Mouse (Mus musculus): ENCODE results near the gene Kcne1.

Gene Kcne1

DNA sequence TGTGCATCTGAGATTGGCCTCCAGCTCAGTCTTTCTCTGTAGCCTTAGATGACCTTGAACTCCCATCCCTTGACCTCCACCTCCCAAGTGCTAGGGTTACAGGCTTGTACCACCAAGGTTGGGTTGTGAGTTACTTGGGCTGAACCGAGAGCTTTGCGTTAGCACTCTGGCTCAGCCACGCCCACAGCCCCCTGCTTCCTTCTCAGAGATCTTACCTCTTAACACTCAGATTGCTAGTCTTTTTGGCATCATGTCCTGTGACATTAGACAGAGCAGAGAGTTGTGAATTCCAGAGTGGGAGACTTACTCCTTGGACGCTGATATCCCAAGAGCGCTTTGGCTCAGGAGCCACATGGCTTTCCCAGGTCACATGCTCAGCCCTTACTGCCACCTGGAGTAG is 56.8 kb downstream of the Kcne1 start:
- no peak for DNase-seq

DNA sequence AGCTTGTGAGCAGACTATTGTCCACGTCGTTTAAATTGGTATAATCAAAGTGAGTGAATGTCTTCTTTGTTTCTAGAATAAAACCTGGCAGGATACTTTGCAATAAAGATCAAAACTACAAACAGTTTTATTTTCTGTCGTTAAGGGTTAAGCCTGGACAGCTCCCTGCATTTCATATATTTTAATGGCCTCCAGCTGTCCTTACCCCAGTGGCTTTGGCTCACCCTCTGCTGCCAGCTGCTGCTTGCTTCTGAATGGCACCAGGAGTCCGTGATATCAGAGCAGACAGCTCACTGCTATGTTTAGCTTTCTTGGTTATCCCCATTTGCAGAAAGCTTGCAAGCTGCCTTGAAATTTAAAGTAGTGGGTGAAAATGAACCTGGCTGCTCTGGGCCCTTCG is 57.3 kb downstream of the Kcne1 start:
- DNase-seq, result peak; percentile 23

DNA sequence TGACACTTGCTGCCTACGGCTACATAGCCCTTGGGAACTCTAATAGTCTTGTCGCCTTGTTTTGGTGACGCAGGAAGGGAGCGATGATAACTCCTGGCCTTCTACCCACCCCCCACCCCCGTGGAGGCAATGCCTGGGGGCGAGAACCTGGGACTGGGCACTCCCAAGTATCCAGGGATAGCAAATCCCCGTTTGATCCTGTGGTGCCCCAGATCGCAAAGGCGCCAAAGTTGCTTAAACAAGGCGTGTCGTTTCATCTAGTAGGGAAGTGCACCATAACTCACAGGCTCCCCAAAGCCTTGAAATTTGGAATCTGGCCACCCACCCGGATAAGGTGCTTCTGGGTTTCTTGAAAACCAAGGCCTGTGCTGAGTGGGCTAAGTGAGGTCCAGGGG is 57.9 kb downstream of the Kcne1 start:
- no peak for DNase-seq

DNA sequence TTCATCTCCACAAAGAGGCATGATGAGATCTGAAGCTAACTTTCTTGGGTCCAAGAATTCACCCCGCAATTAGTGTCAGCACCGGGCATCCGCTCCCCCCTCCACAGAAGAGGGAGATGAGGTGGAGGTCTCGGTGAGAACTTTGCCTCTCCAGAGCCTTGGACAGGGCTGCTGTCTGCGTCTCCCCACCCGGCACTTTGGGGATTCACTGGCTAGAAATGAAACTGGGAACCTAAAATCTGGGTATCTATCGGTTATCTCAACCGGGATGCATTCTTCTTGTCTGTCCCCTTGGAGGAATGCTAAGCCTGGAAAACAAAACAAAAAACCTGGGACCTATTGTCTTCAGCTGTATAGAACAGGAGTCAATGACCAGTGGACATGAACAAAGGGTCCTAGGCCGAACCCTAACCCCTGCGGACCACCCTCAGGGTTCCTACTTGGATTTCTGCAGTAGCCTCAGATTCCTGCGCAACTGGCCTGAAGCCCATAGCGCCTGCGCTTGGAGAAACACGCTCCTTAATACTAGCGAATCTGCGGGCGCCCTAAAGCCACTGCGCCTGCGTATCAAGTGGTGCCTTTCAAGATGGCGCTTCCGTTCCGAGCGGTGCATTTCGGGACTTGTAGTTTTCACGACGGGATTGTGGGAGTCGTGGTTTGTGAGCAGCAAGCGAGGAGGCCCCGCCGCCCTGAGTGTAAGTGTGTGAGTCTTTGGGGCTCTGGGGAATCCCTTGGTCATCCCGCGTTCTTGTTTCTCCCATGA is 58.4 kb downstream of the Kcne1 start, which contains the start of gene Smim11:
Gene Smim11 (plus strand): TSS at position 638 of the 763 bp plus-strand sequence.
- DNase-seq, result peak; percentile 95
